Mouse (Mus musculus): ENCODE data around the gene Zfp385b. TPM values are rescaled to one million over a fixed set of nuclear protein-coding genes. Genes with fewer than 3 reads are reported as not detected.

The Zfp385b gene
- 3.1 and 3.6 TPM in 2 replicates for polyA plus RNA-seq (2015; fragmentation: Nextera tagmentation; extraction: Ambion mirVana)

DNA sequence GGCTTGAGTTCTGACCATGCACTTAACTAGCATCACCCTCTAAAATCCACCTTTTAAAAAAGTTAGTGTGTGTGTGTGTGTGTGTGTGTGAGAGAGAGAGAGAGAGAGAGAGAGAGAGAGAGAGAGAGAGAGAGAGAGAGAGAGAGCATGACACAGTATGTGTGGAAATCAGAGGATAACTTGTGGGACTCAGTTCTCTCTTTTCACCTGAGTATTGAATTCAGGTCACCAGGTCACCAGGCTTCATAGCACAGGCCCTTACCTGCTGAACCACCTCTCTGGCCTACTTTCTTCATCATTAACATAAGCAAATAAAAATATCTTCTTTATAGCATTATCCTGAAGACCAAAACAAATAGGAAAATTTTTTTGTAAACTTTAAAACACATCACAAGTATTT, at the start of gene Zfp385b:
Gene Zfp385b (minus strand): TSS at position 101 of the 400 bp plus-strand sequence.

Other genes starting within 250 kb of the Zfp385b start
- gene Cwc22, start 126.7 kb upstream of the Zfp385b start, polyA plus RNA-seq (2015; fragmentation: Nextera tagmentation; extraction: Ambion mirVana), result 15.3 and 16.4 TPM in 2 replicates